Mouse (Mus musculus) liver, embryonic 16.5 days (tissue): ENCODE results near the gene Far1. TPM values are rescaled to one million over a fixed set of nuclear protein-coding genes. Genes with fewer than 3 reads are reported as not detected.

Source experiments
- ATAC-seq: fragments of 200-750 bp; cut with Nextera tagmentation; 2 replicates; pipeline ENCODE4 v1.8.0; 2017; ENCODE audit warnings: low read depth, mild to moderate bottlenecking, moderate number of reproducible peaks, moderate library complexity
- H3K27ac ChIP-seq: fragments of 300-500 bp; sonication (generic); 2 replicates; pipeline ENCODE4 v1.5.1; 2014; ENCODE audit warnings: mild to moderate bottlenecking, low read length
- H3K27me3 ChIP-seq: fragments of 300-500 bp; sonication (generic); 2 replicates; pipeline ENCODE4 v1.6.1; 2014; ENCODE audit warnings: low read depth, low read length, mixed read lengths; ENCODE audit not compliant: control insufficient read depth, insufficient read depth
- H3K36me3 ChIP-seq: fragments of 300-500 bp; sonication (generic); 2 replicates; pipeline ENCODE4 v1.6.1; 2014; ENCODE audit warnings: mild to moderate bottlenecking; ENCODE audit not compliant: control insufficient read depth, insufficient read depth
- H3K4me1 ChIP-seq: fragments of 300-500 bp; sonication (generic); 2 replicates; pipeline ENCODE4 v1.6.1; 2014; ENCODE audit warnings: low read depth, low read length, mixed read lengths; ENCODE audit not compliant: control insufficient read depth
- H3K4me2 ChIP-seq: fragments of 300-500 bp; sonication (generic); 2 replicates; pipeline ENCODE4 v1.6.1; 2014; ENCODE audit warnings: low read depth, low read length, mixed read lengths
- H3K4me3 ChIP-seq: fragments of 300-500 bp; sonication (generic); 2 replicates; pipeline ENCODE4 v1.5.1; 2014; ENCODE audit warnings: low read depth, mild to moderate bottlenecking, low read length
- H3K9ac ChIP-seq: fragments of 300-500 bp; sonication (generic); 2 replicates; pipeline ENCODE4 v1.6.1; 2014; ENCODE audit warnings: low read depth, low read length
- H3K9me3 ChIP-seq: fragments of 300-500 bp; sonication (generic); replicated peaks from 2 replicates; pipeline ENCODE4 v1.6.1; 2016; ENCODE audit warnings: low read length; ENCODE audit not compliant: control insufficient read depth
- WGBS: fragments of 180-500 bp; shearing (Covaris S2); extraction: QIAGEN DNeasy Blood & Tissue Kit; methylation state at CpG from one replicate; pipeline ENCODE4 v1.1.7; 2014; ENCODE audit not compliant: insufficient replicate concordance; 5-methylcytosine and 5-hydroxymethylcytosine counted together
- polyA plus RNA-seq: library from polyadenylated mRNA; unstranded; fragments of >200 nt; fragmentation: Nextera tagmentation; extraction: Ambion mirVana; gene quantifications from 2 replicates; pipeline ENCODE4 v1.2.1, GENCODE M21; 2015

Far1 gene
- polyA plus RNA-seq, 1 experiment from 2014 or later = 20.4 TPM

- ATAC-seq = peak; percentile 63
Observed at GRCm38 (mm10) chr7:113551742-113552463, 38.3 kb downstream of the Far1 start.

GRCm38 (mm10) chr7:113552508-113552907 lies 38.9 kb downstream of the Far1 start:
- ATAC-seq = peak; percentile 32; the same call in 1 of the 2 replicates
- H3K36me3 ChIP-seq = no peaks in the 10 kb centered on the region
- no peak overlapping the region for H3K4me3 ChIP-seq
- no peak overlapping the region for H3K9ac ChIP-seq
- no peaks in the 10 kb centered on the region for H3K27me3 ChIP-seq
- H3K9me3 ChIP-seq = no peaks in the 10 kb centered on the region
- H3K4me1 ChIP-seq = no peaks in the 10 kb centered on the region; the same call in 1 of the 2 replicates
- H3K27ac ChIP-seq = no peak overlapping the region
- no peak overlapping the region for H3K4me2 ChIP-seq
- 36% methylated on average over 2 of the region's 2 CpGs for WGBS

More at GRCm38 (mm10) chr7:113551742-113552463, 38.3 kb downstream of the Far1 start:
- H3K9ac ChIP-seq = no peak overlapping the region
- no peak overlapping the region for H3K4me2 ChIP-seq
- H3K27ac ChIP-seq = no peak overlapping the region
- H3K4me3 ChIP-seq = no peak overlapping the region
- H3K9me3 ChIP-seq = no peaks in the 10 kb centered on the region
- H3K36me3 ChIP-seq = no peaks in the 10 kb centered on the region
- H3K4me1 ChIP-seq = no peaks in the 10 kb centered on the region; the same call in 1 of the 2 replicates
- no peaks in the 10 kb centered on the region for H3K27me3 ChIP-seq

GRCm38 (mm10) chr7:113556138-113556537 lies 42.5 kb downstream of the Far1 start:
- 49% methylated on average over 1 of the region's 1 CpGs for WGBS
- no peak overlapping the region for H3K4me2 ChIP-seq
- no peak overlapping the region for H3K9ac ChIP-seq
- no peak overlapping the region for H3K4me3 ChIP-seq
- H3K27ac ChIP-seq = no peak overlapping the region
- H3K27me3 ChIP-seq = no peaks in the 10 kb centered on the region
- no peak for ATAC-seq
- H3K4me1 ChIP-seq = no peaks in the 10 kb centered on the region; the same call in 1 of the 2 replicates
- H3K36me3 ChIP-seq = no peaks in the 10 kb centered on the region
- no peaks in the 10 kb centered on the region for H3K9me3 ChIP-seq

GRCm38 (mm10) chr7:113566892-113567291 lies 53.3 kb downstream of the Far1 start:
- H3K27me3 ChIP-seq = no peaks in the 10 kb centered on the region
- 77% methylated on average over 1 of the region's 1 CpGs for WGBS
- H3K4me1 ChIP-seq = no peaks in the 10 kb centered on the region
- H3K4me2 ChIP-seq = no peak overlapping the region
- no peaks in the 10 kb centered on the region for H3K36me3 ChIP-seq
- H3K27ac ChIP-seq = no peak overlapping the region
- ATAC-seq = no peak
- H3K4me3 ChIP-seq = no peak overlapping the region
- no peak overlapping the region for H3K9ac ChIP-seq
- H3K9me3 ChIP-seq = no peaks in the 10 kb centered on the region

- Histone ChIP-seq H3K9ac (no peak overlapping the region), H3K27ac (no peak overlapping the region), H3K9me3 (no peaks in the 10 kb centered on the region), H3K4me2 (no peak overlapping the region), H3K36me3 (no peaks in the 10 kb centered on the region), H3K27me3 (no peaks in the 10 kb centered on the region), H3K4me3 (no peak overlapping the region), H3K4me1 (no peaks in the 10 kb centered on the region)
- 74% methylated on average over 6 of the region's 6 CpGs for WGBS
- ATAC-seq = no peak
Observed at GRCm38 (mm10) chr7:113571121-113571520, 57.5 kb downstream of the Far1 start.

- Histone ChIP-seq H3K36me3 (no peaks in the 10 kb centered on the region), H3K4me3 (no peak overlapping the region), H3K27me3 (no peaks in the 10 kb centered on the region), H3K4me1 (no peaks in the 10 kb centered on the region), H3K27ac (no peak overlapping the region), H3K4me2 (no peak overlapping the region), H3K9ac (no peak overlapping the region), H3K9me3 (no peaks in the 10 kb centered on the region)
- ATAC-seq = no peak
- 37% methylated on average over 2 of the region's 2 CpGs for WGBS
Observed at GRCm38 (mm10) chr7:113572741-113573140, 59.1 kb downstream of the Far1 start.

GRCm38 (mm10) chr7:113582111-113582510 lies 68.5 kb downstream of the Far1 start:
- Histone ChIP-seq H3K4me1 (no peaks in the 10 kb centered on the region), H3K27me3 (no peaks in the 10 kb centered on the region), H3K27ac (no peak overlapping the region), H3K9ac (no peak overlapping the region), H3K36me3 (no peaks in the 10 kb centered on the region), H3K4me3 (no peak overlapping the region), H3K4me2 (no peak overlapping the region), H3K9me3 (no peaks in the 10 kb centered on the region)
- no peak for ATAC-seq
- 64% methylated on average over 2 of the region's 2 CpGs for WGBS

GRCm38 (mm10) chr7:113589211-113589610 lies 75.6 kb downstream of the Far1 start:
- Histone ChIP-seq H3K27me3 (no peaks in the 10 kb centered on the region), H3K4me1 (no peaks in the 10 kb centered on the region), H3K9ac (no peak overlapping the region), H3K27ac (no peak overlapping the region), H3K36me3 (no peaks in the 10 kb centered on the region), H3K9me3 (no peaks in the 10 kb centered on the region), H3K4me2 (no peak overlapping the region), H3K4me3 (no peak overlapping the region)
- 53% methylated on average over 2 of the region's 2 CpGs for WGBS
- no peak for ATAC-seq

GRCm38 (mm10) chr7:113590330-113590729 lies 76.7 kb downstream of the Far1 start:
- H3K27ac ChIP-seq = no peak overlapping the region
- H3K4me1 ChIP-seq = no peaks in the 10 kb centered on the region
- no peak overlapping the region for H3K4me3 ChIP-seq
- no peaks in the 10 kb centered on the region for H3K9me3 ChIP-seq
- no peak overlapping the region for H3K4me2 ChIP-seq
- no peaks in the 10 kb centered on the region for H3K36me3 ChIP-seq
- H3K9ac ChIP-seq = no peak overlapping the region
- no peaks in the 10 kb centered on the region for H3K27me3 ChIP-seq
- 33% methylated on average over 1 of the region's 1 CpGs for WGBS
- no peak for ATAC-seq
